Mouse (Mus musculus) G1E (cell line): ENCODE results near the gene Gm5148. TPM values are rescaled to one million over a fixed set of nuclear protein-coding genes. Genes with fewer than 3 reads are reported as not detected.

Source experiments
- ATAC-seq: 2 replicates; pipeline ENCODE4 v1.8.0; 2016; ENCODE audit warnings: mild to moderate bottlenecking; ENCODE audit not compliant: insufficient number of reproducible peaks, poor library complexity, low FRiP score, severe bottlenecking; ENCODE audit errors: extremely low read depth
- DNase-seq: peaks from one replicate; pipeline ENCODE4 v3.0.0; 2012; ENCODE audit warnings: low spot score
- H3K27me3 ChIP-seq: 2 replicates; pipeline ENCODE4 v1.6.1; 2012; ENCODE audit warnings: mild to moderate bottlenecking, low read length, inconsistent platforms; ENCODE audit not compliant: insufficient read depth
- H3K36me3 ChIP-seq: replicated peaks from 2 replicates; pipeline ENCODE3; 2012; ENCODE audit warnings: mild to moderate bottlenecking, inconsistent platforms
- H3K4me1 ChIP-seq: 2 replicates; pipeline ENCODE4 v1.6.1; 2012; ENCODE audit warnings: low read depth, low read length, inconsistent platforms, mixed read lengths; ENCODE audit not compliant: insufficient read depth
- H3K4me3 ChIP-seq: 2 replicates; pipeline ENCODE4 v1.5.1; 2012; ENCODE audit warnings: low read depth, mild to moderate bottlenecking, inconsistent platforms, low read length, moderate library complexity, mixed read lengths
- H3K9me3 ChIP-seq: replicated peaks from 2 replicates; pipeline ENCODE4 v1.6.1; 2012; ENCODE audit warnings: inconsistent platforms
- CTCF ChIP-seq: IDR thresholded peaks from 2 replicates; pipeline ENCODE4 v1.5.1; 2012; ENCODE audit warnings: low read depth, low read length, inconsistent platforms, mixed read lengths
- GATA1 ChIP-seq: IDR thresholded peaks from 2 replicates; pipeline ENCODE4 v1.6.1; 2012; ENCODE audit warnings: borderline replicate concordance, low read length, inconsistent platforms, mixed read lengths
- GATA2 ChIP-seq: IDR thresholded peaks from 2 replicates; pipeline ENCODE4 v1.6.1; 2012; ENCODE audit warnings: low read depth, low read length, inconsistent platforms, borderline replicate concordance
- POLR2AphosphoS5 ChIP-seq: IDR thresholded peaks from 2 replicates; pipeline ENCODE4 v1.6.1; 2012; ENCODE audit warnings: low read depth, low read length, inconsistent platforms; ENCODE audit not compliant: insufficient replicate concordance
- TAL1 ChIP-seq: conservative IDR thresholded peaks from 2 replicates; pipeline ENCODE4 v1.6.1; 2012; ENCODE audit warnings: low read depth, low read length, inconsistent platforms, mixed read lengths
- polyA plus RNA-seq: library from polyadenylated mRNA; stranded (reverse); fragments of >175 nt; gene quantifications from 2 replicates; pipeline ENCODE4 v1.2.3, GENCODE M21; 2012
- total RNA-seq, 2 experiments: library from RNA; stranded (forward) in 1 of 2; stranded (reverse) in 1 of 2; fragments of 200-1000 nt in 1 of 2; fragments of >200 nt in 1 of 2; fragmentation: Nextera tagmentation in 1 of 2; gene quantifications; 2 replicates each; pipeline ENCODE4 v1.2.3; 2014 to 2017

Gene Gm5148
- total RNA-seq (2014; fragmentation: Nextera tagmentation) (1.4 TPM in 1 of 2 replicates, not detected in the other), total RNA-seq (2017) (19.8 and 28.1 TPM in 2 replicates), polyA plus RNA-seq (0.13 and 0.19 TPM in 2 replicates)

- no peak within 1 kb of the TSS for H3K4me3 ChIP-seq
- H3K4me1 ChIP-seq = peaks cover 43% of the 10 kb centered on the region
- no peaks in the 10 kb centered on the region for H3K9me3 ChIP-seq
- ATAC-seq = no peak
- no peak for TF ChIP-seq TAL1
- no peak for TF ChIP-seq CTCF
- no peak for TF ChIP-seq GATA2
- TF ChIP-seq GATA1 = no peak
- TF ChIP-seq POLR2AphosphoS5 = no peak
- H3K27me3 ChIP-seq = peaks cover 51% of the 10 kb centered on the region
- DNase-seq = no peak
- H3K36me3 ChIP-seq = no peaks in the 10 kb centered on the region
Measured at GRCm38 (mm10) chr3:37724171-37724804, at the start of gene Gm5148. Gene Gm5148 (minus strand): TSS chr3:37724490.

- peaks cover 28% of the 10 kb centered on the region for H3K27me3 ChIP-seq
- H3K9me3 ChIP-seq = no peaks in the 10 kb centered on the region
- TF ChIP-seq CTCF (no peak), TAL1 (no peak), POLR2AphosphoS5 (no peak), GATA1 (no peak), GATA2 (no peak)
- H3K4me3 ChIP-seq = no peak overlapping the region
- DNase-seq (no peak), ATAC-seq (no peak)
- H3K4me1 ChIP-seq = peaks cover 18% of the 10 kb centered on the region
- no peaks in the 10 kb centered on the region for H3K36me3 ChIP-seq
Measured at GRCm38 (mm10) chr3:37770951-37771350, 46.7 kb upstream of the Gm5148 start.

GRCm38 (mm10) chr3:37769268-37769756 lies 45.0 kb upstream of the Gm5148 start:
- ATAC-seq (no peak), DNase-seq (no peak)
- Histone ChIP-seq H3K4me1 (peaks cover 22% of the 10 kb centered on the region), H3K9me3 (no peaks in the 10 kb centered on the region), H3K27me3 (peaks cover 22% of the 10 kb centered on the region), H3K4me3 (no peak overlapping the region), H3K36me3 (no peaks in the 10 kb centered on the region)
- no peak for TF ChIP-seq CTCF
- no peak for TF ChIP-seq TAL1
- no peak for TF ChIP-seq GATA1
- no peak for TF ChIP-seq GATA2
- TF ChIP-seq POLR2AphosphoS5 = no peak

- Histone ChIP-seq H3K9me3 (no peaks in the 10 kb centered on the region), H3K36me3 (no peaks in the 10 kb centered on the region), H3K27me3 (peaks cover 14% of the 10 kb centered on the region), H3K4me1 (peaks cover 31% of the 10 kb centered on the region), H3K4me3 (no peak overlapping the region)
- DNase-seq (no peak), ATAC-seq (no peak)
- no peak for TF ChIP-seq GATA2
- no peak for TF ChIP-seq GATA1
- TF ChIP-seq TAL1 = no peak
- TF ChIP-seq POLR2AphosphoS5 = no peak
- no peak for TF ChIP-seq CTCF
Measured at GRCm38 (mm10) chr3:37767147-37768015, 43.1 kb upstream of the Gm5148 start.

- DNase-seq (no peak), ATAC-seq (no peak)
- H3K27me3 ChIP-seq = peaks cover 14% of the 10 kb centered on the region
- TF ChIP-seq GATA2 (no peak), TAL1 (no peak), CTCF (no peak), GATA1 (no peak), POLR2AphosphoS5 (no peak)
- H3K4me3 ChIP-seq = no peak overlapping the region
- no peaks in the 10 kb centered on the region for H3K36me3 ChIP-seq
- H3K4me1 ChIP-seq = peaks cover 37% of the 10 kb centered on the region
- no peaks in the 10 kb centered on the region for H3K9me3 ChIP-seq
Measured at GRCm38 (mm10) chr3:37766628-37767027, 42.3 kb upstream of the Gm5148 start.

- Histone ChIP-seq H3K9me3 (no peaks in the 10 kb centered on the region), H3K4me3 (no peak overlapping the region), H3K36me3 (no peaks in the 10 kb centered on the region), H3K27me3 (peaks cover 14% of the 10 kb centered on the region), H3K4me1 (peaks cover 39% of the 10 kb centered on the region)
- no peak for ATAC-seq
- TF ChIP-seq CTCF = no peak
- no peak for TF ChIP-seq GATA2
- no peak for TF ChIP-seq GATA1
- TF ChIP-seq TAL1 = no peak
- TF ChIP-seq POLR2AphosphoS5 = no peak
- DNase-seq = no peak
Measured at GRCm38 (mm10) chr3:37765971-37766370, 41.7 kb upstream of the Gm5148 start.
